Mouse (Mus musculus): Measurements from ENCODE around the gene Atf1.

The Atf1 gene

DNA sequence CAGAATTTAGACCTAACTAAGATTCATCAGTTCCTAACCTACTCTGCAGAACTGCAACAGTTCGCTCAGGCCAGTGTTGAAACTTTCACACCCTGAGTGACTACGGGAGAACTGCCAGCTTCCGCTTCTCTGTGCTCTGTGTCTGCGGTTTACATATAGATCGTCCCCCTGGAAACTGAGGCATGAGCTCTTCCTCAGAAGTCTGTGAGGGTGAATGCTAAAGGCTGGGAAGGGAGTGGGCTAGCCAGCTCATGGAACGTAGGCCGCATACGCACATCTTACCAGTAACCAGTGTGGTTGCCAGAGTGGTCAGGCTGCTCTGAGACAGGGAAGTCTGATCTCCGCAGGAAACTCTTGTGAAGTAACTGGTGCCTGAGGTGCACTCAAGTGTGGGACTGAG lies 11.4 kb upstream of the Atf1 start:
- in situ Hi-C loops (cut with MboI), result no loop called here

DNA sequence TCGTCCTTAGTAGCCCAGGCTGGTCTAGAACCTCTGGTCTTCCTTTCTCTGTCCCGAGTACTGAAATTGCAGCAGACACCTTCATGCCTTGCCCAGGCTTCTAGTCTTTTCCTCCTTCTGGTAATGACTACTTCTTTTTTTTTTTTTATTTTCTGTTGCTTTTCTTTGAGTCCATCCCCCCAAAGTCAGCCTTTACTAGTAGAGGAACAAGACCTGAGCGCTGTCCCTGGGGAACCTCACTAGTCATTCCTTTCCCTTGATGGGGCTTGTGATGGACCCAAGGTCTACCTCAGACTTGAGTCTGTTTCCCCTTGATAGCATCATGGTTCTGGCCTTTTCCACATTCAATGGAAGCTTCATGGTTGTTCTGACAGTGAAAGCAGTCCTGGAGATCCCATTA lies 9.6 kb upstream of the Atf1 start:
- in situ Hi-C loops (cut with MboI), result no loop called here

DNA sequence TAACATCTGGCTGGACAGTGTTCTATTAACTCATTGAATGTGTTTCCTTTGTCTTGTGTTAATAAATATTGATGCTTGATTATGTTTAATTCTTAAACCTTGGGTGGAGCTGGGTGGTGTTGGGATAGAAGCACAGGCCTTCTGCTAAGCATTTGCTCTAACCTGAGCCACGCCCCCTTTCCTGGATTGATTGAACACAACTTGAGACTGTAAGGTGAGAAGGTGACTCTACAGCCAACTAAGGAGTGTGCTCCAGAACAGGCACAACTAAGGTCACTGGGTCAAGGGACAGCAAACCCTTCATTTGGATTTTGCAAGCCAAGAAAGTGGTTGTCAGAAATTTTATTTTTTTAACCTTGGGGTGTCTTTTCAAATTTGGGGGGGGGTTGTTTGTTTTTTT lies 8.2 kb upstream of the Atf1 start:
- in situ Hi-C loops (cut with MboI), result no loop called here

DNA sequence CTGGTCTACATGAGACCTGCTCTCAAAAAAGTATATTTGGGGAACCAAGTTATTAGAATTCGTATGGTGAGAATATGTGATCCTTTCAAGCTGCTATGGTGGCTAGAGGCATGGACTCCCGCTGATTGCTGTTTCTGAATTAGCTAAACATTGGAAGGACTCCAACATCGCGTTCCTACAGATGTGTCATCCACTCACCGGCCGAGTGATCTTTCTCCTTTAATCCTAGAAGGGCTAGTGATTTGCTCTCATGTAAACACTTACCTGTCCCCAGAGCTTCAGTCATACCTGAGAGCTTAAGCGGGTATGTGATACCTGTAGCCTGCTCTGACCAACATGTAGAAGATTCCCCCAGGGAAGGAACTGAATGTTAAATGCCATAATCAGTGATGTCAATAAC lies 6.7 kb upstream of the Atf1 start:
- in situ Hi-C loops (cut with MboI), result no loop called here

DNA sequence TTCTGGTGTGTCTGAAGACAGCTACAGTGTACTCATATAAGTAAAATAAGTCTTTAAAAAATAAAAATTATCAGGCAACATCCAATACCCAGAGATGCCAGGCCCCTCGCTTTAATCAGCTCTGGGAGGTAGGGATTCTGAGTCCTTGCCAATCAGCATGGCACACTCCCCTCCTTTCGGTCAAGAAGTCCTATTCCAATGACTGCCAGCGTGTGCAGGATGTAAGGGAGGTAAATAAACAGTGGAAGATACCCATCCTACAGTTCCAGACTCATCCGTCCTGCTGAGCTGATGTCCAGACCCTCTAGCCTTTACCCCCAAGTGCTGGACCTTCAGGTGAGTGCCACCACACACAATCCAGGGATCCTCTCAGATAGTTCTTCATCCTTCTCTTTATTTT lies 2.2 kb upstream of the Atf1 start:
- in situ Hi-C loops (cut with MboI), result no loop called here

DNA sequence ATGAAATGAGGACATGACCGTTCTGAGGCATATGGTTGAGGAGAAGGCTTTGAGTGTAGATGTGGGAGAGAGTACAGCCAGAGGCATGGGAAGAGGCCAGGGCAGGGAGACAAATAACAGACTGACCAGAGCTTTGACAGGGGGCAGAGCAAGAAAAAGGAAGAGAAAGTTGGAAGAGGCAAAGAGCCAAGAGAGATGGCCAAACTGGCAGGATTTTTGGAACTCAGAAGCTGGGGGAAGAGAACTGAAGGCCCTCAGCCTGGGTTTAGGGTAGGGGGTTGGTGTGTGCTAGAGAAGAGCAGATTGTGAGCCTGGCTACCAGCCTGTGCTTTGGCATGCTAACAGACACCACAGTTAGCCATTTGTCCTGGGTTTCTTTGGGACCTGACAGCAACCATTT lies 1.7 kb upstream of the Atf1 start:
- in situ Hi-C loops (cut with MboI), result no loop called here

DNA sequence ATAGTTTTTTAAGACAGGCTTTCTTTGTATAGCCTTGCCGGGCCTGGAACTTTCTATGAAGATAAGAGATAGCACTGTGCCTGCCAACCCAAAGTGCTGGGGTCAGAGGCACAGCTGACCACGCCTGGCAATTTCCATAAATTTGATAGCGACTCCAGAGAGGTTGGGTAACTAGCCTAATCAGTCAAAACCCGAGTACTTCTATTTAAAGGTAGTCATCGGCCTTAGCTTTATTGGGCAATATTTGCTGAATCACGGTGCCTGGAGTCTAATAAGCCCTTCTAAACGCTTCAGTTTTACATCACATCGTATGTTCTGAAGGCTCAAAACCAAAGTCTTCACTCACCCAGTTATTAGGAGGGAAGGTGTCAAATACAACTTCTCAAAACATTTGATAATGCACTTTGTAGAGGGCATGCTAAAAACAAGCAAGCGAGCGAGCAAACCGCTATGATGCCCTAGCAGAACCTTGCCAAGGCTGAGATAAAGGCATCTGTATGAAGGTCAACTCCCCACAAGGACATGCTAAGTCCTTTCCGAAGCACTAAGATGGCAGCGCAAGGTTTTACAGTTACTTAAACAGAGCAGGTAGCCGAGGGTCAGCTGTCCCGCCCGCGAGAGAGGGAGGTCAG lies 472 bp upstream of the Atf1 start:
- in situ Hi-C loops (cut with MboI), result no loop called here

DNA sequence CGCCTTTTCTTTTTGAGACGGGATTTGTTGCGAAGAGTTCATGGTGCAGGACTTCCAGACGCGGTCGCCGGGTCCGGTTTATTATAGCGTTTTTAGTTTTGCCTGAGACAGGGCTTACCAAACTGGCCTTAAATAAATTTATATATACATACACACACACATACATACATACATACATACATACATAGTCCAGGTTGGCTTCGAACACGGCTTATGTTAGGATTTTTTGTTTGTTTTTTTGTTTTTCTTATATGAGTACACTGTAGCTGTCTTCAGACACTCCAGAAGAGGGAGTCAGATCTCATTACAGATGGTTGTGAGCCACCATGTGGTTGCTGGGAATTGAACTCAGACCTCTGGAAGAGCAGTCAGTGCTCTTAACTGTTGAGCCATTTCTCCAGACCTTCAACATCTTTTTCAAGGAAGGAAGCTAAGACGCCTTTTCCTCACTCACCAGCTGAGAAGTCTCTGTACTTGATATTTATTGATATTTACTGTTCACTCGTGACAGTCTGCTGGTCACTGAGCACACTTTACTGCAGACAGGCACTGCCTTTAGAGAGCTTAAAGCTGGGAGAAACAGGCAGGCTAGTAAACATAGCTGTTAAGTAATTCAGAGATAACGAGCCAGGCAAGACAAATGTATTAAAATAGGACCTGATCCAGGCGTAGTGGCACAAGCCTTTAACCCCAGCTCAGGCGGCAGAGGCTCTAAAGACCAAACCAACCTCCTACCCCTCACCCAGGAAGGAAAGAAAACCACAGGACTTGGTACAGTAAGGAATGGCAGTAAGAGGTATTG lies 1.1 kb downstream of the Atf1 start:
- in situ Hi-C loops (cut with MboI), result no loop called here

DNA sequence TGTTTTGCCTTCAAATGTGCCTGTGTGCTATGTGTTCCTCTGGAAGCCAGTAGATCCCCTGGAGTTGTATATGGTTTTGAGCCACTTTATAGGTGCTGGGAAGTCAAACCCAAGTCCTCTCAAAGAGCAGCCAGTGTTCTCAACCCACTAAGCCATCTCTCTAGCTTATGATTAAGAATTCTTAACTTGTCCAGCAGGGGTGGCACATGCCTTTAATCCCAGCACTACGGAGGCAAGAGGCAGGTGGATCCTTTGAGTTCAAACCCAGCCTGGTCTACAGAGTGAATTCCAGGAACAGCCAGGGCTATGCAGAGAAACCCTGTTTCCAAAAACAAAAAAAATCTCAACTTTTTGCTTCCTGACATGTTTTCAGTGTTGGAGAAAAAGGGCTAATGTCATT lies 3.0 kb downstream of the Atf1 start:
- in situ Hi-C loops (cut with MboI), result no loop called here

DNA sequence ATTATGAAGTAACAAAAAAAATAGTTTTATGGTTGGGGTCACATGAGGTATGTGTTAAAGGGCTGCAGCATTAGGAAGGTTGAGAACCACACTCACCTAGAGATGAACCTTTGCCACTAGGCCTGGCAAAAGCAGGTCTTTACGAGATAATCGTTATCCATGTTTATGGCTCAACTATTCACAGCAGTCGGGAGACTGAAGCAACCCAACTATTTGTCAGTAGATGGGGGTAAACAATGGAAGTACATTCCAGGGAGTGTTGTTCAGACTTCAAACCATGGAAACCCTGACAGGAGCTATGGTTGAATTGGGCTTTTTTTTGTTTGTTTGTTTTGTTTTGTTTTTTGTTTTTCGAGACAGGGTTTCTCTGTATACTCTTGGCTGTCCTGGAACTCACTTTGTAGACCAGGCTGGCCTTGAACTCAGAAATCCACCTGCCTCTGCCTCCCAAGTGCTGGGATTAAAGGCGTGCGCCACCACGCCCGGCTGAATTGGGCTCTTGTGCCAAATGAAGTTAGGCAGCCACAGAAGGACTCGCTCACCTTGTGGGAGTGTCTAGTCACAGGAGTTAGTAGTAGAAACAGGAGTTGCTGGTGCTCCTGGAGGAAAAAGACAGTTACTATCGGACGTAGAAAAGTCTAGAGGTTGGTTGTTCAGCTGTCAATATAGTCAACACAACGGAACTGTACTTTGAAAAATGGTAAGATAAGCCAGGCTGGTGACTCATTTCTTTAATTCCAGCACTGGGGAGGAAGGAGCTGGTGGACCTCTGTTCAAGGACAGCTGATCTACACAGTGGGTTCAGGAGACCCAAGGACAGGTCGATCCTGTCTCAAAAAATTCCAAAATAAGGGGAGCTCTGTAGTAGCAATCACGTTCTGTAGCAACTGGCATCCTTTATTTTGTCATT lies 4.3 kb downstream of the Atf1 start:
- in situ Hi-C loops (cut with MboI), result no loop called here

DNA sequence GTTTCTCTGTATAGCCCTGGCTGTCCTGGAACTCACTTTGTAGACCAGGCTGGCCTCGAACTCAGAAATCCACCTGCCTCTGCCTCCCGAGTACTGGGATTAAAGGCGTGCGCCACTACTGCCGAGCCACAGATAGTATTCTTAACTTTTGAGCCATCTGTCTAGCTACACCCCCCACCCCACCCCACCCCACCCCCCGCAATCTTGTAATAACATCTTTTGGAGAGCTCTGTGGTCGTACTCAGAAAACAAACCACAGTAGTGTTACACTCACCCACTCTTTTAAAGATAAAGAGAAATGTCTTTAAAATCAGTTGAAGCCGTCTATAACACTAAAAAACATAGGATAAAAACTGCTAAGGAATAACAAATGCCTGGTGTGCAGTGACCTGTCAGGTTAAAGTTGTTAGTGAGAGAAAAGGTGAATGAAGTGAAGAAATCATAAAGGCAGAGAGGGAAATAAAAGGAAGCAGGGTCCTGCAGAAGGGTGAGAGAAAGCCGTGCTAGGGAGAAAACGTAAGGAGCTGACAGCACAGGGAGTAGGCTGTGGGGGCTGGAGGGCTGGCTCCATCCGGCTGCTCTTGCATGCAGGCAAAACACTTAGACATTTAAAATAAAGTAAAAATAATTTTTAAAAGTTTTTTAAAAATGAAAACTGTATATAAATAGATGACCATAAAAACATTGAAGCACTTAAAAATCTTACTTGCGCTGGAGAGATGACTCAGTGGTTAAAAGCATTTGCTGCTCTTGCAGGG lies 7.8 kb downstream of the Atf1 start:
- in situ Hi-C loops (cut with MboI), result no loop called here

DNA sequence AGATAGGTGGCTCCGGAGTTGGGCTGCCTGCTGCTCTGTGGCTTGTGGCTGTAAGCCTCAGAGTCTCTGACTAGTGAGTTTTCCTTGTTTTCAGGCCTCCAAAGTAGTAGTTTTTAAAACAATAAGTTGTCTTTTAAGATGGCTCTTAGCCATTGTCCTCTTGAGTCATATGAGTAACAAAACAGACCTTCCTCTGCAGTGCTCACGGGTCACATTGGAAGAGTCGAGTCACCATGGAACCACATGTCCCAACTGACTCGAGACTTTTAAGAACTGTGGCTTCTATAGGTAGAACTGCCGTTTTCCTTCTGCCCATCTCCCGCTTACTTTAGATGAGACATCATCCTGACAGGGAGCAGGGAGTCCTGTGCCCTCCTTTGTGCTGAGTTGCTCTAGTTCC lies 9.3 kb downstream of the Atf1 start:
- in situ Hi-C loops (cut with MboI), result no loop called here

DNA sequence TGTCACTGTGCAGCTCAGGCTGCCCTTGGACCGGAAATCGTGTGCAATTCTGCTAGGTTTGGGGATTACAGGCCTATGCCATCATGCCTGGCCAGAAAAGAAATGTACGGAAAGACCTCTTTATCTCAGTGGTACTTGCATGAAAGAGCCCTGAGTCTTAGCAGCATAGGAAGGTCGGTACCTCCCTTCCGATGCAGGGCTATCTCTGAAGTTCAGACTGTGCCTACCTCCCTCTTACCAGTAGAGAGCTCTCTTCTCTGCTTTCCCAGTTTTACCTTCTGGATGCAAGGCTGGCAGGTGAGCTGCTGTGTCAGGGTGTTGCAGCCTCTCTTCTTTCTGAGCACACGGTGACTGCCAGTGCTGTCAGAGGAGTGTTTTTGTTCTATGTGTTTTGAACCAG lies 14.2 kb downstream of the Atf1 start:
- in situ Hi-C loops (cut with MboI), result no loop called here

DNA sequence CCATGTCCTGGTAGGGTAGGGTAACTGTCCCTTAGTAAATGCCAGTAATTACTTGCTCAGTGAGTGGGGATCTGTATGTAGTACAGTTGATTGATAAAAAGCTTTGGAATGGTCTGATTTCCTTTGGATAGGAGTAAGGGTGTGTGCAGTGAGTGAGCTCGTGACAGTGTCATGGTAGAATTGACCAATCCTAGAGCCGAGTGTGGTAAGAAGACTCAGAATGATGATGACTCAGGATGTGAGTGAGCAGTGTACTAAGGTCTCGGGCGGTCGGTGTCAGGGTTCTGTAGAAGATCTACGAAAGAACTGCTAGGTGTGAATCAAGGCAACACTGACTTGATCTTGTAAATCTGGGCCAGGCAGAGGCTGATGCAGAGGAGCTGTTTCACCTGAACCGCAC lies 18.3 kb downstream of the Atf1 start:
- in situ Hi-C loops (cut with MboI), result no loop called here

DNA sequence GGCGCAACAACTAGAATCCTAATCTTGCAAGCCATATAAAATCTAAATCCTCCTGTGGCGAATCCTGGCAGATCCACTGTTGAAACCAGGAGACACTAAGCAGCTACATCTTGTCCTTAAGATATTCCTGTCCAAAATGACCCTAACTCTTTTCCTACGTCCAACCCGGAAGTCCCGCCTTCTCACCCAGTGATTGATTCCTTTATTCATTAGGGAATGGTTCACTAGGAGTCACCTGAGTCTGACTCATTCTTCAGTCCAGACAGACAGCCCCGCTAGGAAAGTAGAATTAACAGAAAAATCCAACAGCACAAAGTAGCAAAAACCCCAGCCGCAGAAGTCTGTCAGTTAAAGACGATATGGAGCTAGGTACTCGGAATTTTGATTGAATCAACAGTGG lies 19.7 kb downstream of the Atf1 start:
- in situ Hi-C loops (cut with MboI), result no loop called here

DNA sequence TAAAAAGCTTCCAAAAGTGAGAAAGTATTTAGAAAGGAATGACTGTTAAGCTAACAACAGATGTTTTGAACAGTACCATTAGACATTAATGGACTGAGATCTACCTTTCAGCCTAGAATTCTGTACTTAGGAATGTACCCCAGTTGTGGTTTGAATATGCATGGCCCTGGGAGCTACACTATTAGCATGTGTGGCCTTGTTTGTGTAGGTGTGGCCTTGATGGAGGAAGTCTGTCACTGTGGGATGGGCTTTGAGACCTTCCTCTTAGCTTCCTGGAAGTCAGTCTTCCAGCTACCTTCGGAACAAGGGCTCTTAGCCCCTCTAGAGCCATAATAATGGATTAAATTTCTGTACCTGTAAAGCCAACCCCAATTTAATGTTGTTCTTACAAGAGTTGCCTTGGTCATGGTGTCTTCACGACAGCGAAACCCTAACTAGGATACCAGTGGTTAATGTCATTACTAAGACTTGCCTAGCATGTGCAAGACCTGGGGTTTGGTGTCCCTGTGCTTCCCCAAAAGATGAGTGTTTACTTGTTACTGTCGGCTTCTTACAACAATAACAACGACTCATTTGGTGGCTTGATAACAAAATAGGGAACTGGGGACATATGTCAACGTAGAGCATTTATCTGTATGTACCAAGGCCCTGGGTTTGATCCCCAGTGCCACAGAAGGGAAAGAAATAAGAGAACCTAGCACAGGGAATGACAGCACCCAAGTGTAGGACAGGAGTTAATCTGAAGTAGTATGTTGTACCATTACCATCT lies 21.2 kb downstream of the Atf1 start:
- in situ Hi-C loops (cut with MboI), result no loop called here

DNA sequence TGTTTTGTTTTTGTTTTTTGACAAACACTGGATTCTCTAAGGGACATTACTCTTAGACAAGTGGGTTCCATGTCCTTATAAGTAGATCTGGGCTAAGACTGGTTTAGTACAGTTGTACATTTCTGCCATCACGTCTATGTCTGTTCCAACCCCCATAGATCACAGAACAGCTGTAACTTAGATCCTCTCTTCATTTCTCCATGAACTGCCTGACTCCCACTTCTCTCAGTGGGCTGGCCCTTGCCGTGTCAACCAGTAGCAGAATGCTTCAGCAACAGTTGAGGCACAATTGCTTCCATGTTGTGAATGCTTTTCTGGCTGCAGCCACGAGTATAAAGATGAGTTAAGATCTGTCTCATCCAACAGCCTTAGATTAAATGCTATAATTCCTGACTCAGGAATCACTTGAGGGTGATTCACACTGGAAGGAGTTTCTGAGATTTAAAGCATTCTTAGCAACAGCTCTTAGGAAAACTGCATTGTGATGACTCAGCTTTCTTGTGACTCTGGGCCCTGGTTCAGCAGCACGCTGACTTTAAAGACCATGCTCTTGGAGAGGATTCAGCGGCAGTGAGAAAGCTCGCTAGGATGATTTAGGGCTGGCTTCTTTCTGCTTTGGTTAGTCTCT lies 23.6 kb downstream of the Atf1 start:
- in situ Hi-C loops (cut with MboI), result no loop called here

DNA sequence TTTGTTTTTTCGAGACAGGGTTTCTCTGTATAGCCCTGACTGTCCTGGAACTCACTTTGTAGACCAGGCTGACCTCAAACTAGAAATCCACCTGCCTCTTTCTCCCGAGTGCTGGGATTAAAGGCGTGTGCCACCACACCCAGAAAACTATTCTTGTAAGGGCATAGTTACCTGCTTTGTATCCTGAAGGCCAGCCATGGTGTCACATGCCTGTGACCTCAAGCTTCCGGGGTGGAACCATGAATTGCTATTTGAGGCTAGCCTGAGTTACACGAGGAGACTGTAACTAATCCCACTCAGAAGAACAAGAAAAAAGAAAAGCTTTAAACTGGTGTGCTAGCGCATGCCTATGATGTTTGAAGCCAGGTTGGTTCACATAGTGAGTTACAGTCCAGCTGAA lies 28.8 kb downstream of the Atf1 start:
- in situ Hi-C loops (cut with MboI), result no loop called here

DNA sequence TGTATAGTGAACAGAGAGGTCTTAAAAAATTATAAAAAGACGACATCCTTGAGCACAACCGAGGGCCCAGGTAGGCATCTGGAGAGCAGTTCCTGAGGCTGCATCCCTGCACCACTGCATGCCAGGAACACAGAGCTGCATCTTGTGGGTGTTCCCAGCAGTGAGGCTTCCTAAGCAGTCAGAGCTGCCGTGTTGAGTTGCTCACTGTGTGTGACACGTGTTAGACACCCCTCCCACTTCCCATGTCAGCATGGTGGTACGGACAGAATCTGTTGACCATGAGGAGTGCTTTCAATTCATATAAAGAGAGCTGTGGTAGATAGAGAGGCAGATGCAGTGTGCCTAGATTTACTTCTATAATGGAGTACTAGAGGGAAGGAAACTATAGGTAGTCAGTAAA lies 29.7 kb downstream of the Atf1 start:
- in situ Hi-C loops (cut with MboI), result no loop called here

DNA sequence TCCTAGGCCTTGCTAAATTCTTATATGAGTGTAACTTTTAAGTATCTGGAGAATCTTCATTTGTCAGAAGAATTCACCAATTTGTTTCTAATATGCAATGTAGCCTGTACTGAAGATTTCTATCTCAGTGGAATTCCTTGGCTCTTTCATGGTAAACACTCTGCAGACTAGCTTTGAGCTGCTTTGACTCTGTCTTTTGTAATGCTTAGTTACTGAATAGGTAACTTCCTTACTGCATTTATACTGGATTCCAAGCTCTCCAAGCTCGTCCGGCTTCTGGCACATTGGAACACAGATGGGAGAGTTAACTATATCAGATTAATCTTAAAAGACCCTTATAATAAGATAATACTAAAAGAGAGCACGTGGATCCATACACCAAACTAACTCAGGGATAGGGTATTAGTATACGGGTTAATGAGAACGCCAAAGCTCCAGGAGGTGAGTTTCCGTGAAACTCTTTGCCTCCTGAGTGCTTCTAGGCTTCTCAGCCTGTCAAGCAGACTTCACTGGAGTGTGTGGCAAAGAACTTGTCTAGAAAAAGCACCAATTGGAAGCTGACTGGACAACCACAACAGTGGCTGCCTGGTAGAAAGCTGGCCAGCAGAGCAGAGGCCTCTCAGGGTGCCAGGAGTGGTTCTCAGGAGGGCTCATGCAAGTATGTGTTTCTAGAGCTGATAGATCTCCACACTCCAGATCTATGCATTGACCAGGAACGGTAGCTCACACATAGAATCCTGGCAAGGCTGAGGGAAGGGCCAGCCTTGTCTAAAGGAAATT lies 31.2 kb downstream of the Atf1 start:
- in situ Hi-C loops (cut with MboI), result no loop called here

Data from mature B cell (primary cell).